Mouse (Mus musculus) olfactory bulb, adult 2 months (tissue): Measurements from ENCODE around the gene Prrx1. TPM values are rescaled to one million over a fixed set of nuclear protein-coding genes. Genes with fewer than 3 reads are reported as not detected.

ENCODE experiments used
- H3K27ac ChIP-seq: fragments of 200-500 bp; 2 replicates; pipeline ENCODE4 v1.5.1; 2012; ENCODE audit warnings: low read depth, low read length; ENCODE audit not compliant: insufficient read depth
- H3K4me1 ChIP-seq: fragments of 200-500 bp; 2 replicates; pipeline ENCODE4 v1.6.1; 2012; ENCODE audit warnings: low read length; ENCODE audit not compliant: control insufficient read depth, insufficient read depth
- H3K4me3 ChIP-seq: fragments of 200-500 bp; 2 replicates; pipeline ENCODE4 v1.5.1; 2012; ENCODE audit warnings: mild to moderate bottlenecking, low read depth, low read length, moderate library complexity; ENCODE audit not compliant: insufficient read depth
- CTCF ChIP-seq: fragments of 200-500 bp; IDR thresholded peaks from 2 replicates; pipeline ENCODE4 v1.5.1; 2012; ENCODE audit warnings: low read depth, mild to moderate bottlenecking, low read length, moderate library complexity; ENCODE audit not compliant: insufficient read depth
- POLR2A ChIP-seq: fragments of 200-500 bp; IDR thresholded peaks from 2 replicates; pipeline ENCODE4 v1.6.1; 2012; ENCODE audit warnings: mild to moderate bottlenecking, low read depth, low read length, moderate library complexity; ENCODE audit not compliant: insufficient read depth
- WGBS: fragments of 180-500 bp; shearing (Covaris S2); methylation state at CpG from one replicate; pipeline ENCODE4 v1.1.7; 2018; 5-methylcytosine and 5-hydroxymethylcytosine counted together
- polyA plus RNA-seq: library from polyadenylated mRNA; stranded (reverse); fragments of >200 nt; gene quantifications from 2 replicates; pipeline ENCODE4 v1.2.4, GENCODE M21; 2012; ENCODE audit warnings: low replicate concordance; ENCODE audit not compliant: missing spikeins, insufficient read depth, insufficient read length

Prrx1 gene
- polyA plus RNA-seq, 1 experiment, result not detected

DNA sequence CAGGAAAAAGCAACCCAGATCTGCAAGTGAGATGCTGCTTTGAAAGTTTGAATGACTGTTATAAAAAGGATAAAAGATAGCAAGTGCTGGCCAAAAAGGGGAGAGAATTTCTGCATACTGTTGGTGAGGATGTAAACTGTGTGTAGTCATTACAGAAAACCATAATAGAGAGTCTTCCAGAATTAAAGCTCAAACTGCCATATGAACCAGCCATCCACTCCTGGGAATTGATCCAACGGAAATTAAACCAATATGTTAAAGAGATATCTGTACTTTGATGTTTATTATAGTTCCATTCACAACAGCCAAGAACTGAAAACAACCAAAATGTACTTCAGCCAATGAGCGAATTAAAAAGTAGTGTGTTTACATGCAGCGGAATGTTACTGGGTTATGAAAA is 37.5 kb upstream of the Prrx1 start:
- H3K4me1 ChIP-seq, result no peaks in the 10 kb centered on the region
- no peak overlapping the region for H3K27ac ChIP-seq
- 80% methylated on average over 3 of the region's 3 CpGs for WGBS
- TF ChIP-seq POLR2A (no peak), CTCF (no peak)
- no peak overlapping the region for H3K4me3 ChIP-seq

- no peaks in the 10 kb centered on the region for H3K4me1 ChIP-seq
- WGBS, result 60% methylated on average over 5 of the region's 5 CpGs
- no peak overlapping the region for H3K4me3 ChIP-seq
- H3K27ac ChIP-seq, result no peak overlapping the region
- TF ChIP-seq CTCF (no peak), POLR2A (no peak)
These were observed 32.0 kb upstream of the Prrx1 start for GRCm38 (mm10) chr1:163345541-163345940.

DNA sequence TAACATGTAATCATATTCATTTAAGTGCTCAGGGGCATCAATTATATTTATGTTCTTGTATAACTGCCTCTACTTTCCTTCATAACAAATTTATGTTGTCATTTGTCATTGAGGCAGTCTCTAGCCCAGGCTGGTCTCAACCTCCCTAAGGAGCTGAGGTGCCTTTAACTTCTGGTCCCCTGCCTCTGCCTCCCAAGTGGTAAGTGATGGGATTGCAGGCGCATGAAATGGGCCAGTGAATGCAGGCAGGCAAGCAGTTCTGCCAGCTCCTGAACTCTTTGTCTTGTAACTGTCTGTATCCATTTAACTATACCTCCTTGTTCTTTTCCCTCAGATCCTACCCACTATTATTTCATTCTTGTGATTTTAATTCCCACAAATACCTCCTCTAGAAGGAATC is 31.4 kb upstream of the Prrx1 start:
- Histone ChIP-seq H3K27ac (no peak overlapping the region), H3K4me1 (no peaks in the 10 kb centered on the region), H3K4me3 (no peak overlapping the region)
- no peak for TF ChIP-seq CTCF
- no peak for TF ChIP-seq POLR2A
- WGBS, result 57% methylated on average over 1 of the region's 1 CpGs

DNA sequence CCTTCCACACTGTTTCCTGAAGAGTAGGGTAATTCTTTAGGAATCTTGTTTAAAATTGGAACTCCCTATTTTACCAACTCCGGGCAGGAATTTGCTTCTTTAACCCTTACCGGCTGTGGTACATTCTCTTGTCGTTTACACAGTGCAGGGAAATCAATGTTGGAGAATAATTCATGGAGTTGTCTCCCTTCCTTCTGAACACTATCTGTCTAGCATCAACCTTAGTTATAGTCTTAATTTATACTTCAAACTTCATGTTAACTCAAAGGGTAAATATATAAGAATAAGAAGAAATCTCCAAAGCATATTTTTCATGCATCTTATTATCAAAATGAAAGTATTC is 25.7 kb upstream of the Prrx1 start:
- H3K4me1 ChIP-seq, result no peaks in the 10 kb centered on the region
- H3K4me3 ChIP-seq, result no peak overlapping the region
- TF ChIP-seq POLR2A (no peak), CTCF (no peak)
- H3K27ac ChIP-seq, result no peak overlapping the region
- 38% methylated on average over 3 of the region's 3 CpGs for WGBS

DNA sequence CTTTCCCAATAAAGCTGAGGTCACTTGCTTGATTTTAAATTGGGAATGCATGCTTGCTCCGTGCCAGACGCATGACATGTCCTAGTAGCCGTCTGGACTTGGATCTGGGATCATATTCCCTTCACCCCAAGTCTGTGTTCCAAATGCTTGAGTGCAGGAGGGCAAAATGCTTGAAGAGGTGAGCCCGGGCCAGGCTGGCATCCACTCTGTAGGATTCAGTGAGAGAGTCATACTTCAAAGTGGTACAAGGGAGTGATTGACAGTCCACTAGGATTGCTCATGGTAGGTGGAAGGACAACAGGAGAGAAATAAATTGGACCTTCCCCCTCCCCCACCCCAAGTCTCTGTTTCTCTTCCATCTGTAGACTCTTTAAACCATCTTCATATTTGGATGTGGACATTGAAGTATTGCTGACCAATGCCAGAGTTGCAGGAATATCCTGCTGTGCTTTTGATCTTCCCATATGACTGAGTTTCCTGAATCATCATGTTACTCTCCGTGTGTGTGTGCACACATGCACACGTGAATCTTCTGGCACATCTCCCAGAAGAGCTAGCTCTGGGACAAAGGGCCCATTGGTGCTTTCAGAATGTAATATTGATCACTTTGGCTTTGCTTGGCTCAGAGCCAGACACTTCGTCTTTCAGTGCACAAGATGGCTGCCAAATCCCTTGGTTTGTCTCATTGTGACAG is 25.2 kb upstream of the Prrx1 start:
- no peak for TF ChIP-seq CTCF
- Histone ChIP-seq H3K27ac (no peak overlapping the region), H3K4me1 (no peaks in the 10 kb centered on the region), H3K4me3 (no peak overlapping the region)
- WGBS, result 45% methylated on average over 7 of the region's 7 CpGs

DNA sequence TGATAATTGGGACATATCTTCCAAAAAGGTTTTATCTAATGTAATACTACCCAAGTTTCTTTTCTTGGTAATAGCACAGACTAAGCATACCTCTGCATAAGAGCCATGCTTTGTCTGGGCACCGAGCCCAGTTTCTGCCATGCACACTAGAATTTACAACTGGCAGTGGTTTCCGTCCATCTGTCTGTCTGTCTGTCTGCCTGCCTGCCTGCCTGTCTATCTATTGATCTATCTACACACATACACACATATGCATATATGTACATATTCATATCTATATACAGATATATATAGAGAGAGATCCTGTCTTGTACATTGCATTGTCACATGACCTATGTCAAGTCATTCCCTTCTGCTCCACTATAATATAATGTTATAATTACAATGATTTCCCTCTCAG is 24.3 kb upstream of the Prrx1 start:
- no peak for TF ChIP-seq POLR2A
- no peak for TF ChIP-seq CTCF
- 60% methylated on average over 2 of the region's 2 CpGs for WGBS
- no peak overlapping the region for H3K4me3 ChIP-seq
- no peaks in the 10 kb centered on the region for H3K4me1 ChIP-seq
- no peak overlapping the region for H3K27ac ChIP-seq

GRCm38 (mm10) chr1:163327279-163327678 is 13.8 kb upstream of the Prrx1 start:
- Histone ChIP-seq H3K27ac (no peak overlapping the region), H3K4me3 (no peak overlapping the region), H3K4me1 (no peaks in the 10 kb centered on the region)
- TF ChIP-seq POLR2A, result no peak
- WGBS, result 62% methylated on average over 2 of the region's 2 CpGs

DNA sequence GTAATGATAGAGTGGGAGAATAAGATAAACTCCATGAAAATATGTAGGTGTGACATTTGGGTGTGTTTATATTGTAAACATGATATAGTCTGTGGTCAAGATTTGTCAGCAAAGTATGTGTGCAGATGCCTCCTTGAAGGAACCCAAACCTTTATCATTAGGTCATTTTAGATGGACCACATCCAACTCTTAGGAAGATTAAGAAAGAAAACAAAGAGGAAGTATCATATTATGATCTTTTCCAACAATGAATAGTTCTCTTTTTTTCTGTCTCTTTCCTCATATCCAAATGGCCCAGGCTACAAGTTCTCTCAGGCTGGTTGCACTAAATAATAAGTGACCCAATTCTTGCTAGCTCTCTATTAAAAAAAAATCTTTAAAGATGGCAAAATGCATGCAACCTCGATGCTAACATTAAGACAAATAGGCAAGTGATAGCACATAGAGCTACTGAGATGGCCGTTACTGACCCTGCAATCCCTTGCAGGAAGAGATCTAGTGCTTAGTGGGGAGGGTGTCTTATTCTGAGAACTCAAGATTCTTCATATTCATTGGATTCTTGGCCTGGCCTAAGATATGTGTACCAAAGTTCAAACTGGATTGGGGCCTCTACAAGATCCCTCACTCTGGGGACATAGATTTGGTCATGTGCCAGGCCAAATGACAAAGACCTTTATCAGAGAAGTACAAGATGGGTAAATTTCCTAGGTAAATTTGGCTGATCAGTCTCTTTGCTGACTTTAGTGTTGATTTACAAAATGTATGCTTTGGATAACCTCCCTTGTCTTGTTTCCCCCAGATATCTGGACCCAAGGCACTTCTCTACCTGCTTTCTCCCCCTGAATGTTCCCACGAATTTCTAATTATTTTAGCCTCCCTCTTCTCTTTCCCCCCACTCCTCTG is 6.4 kb upstream of the Prrx1 start:
- H3K4me1 ChIP-seq, result no peaks in the 10 kb centered on the region
- no peak overlapping the region for H3K27ac ChIP-seq
- no peak overlapping the region for H3K4me3 ChIP-seq
- TF ChIP-seq POLR2A, result no peak
- whole genome bisulfite sequencing, result 83% methylated on average over 3 of the region's 3 CpGs

- TF ChIP-seq CTCF, result no peak
- TF ChIP-seq POLR2A, result no peak
- Histone ChIP-seq H3K4me1 (peaks cover 7% of the 10 kb centered on the region; the same call in 1 of the 2 replicates), H3K27ac (no peak overlapping the region), H3K4me3 (no peak overlapping the region)
- WGBS, result 63% methylated on average over 1 of the region's 1 CpGs
These were observed 3.4 kb upstream of the Prrx1 start for GRCm38 (mm10) chr1:163316920-163317319.

DNA sequence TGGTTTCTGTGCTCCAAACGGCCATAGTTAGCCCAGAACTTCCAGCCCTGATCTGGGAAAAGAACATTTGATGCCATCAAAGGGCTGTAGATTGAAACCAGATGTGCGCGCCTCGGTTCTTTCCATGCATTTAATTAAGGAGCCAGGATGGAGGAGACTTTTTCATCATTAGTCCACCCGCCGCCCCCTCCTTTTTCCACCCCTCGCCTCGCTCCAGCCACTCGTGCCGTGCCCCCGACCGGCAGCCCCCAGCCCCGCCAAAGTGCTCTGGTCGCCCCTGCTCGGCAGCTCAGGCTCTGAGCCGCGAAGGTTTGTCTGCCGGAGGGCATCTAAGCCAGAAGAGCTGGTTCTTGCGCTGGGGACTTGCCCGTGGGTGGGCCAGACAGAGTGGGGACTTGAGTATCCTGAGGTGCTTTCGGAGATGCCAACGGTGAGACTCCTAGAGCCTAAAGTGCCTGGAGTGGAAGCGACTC is 1.4 kb upstream of the Prrx1 start:
- TF ChIP-seq CTCF (no peak), POLR2A (no peak)
- H3K4me1 ChIP-seq, result peaks cover 10% of the 10 kb centered on the region; the same call in 1 of the 2 replicates
- WGBS, result 27% methylated on average over 23 of the region's 23 CpGs
- H3K27ac ChIP-seq, result no peak overlapping the region
- H3K4me3 ChIP-seq, result no peak overlapping the region
